In the genomic region with DNA sequence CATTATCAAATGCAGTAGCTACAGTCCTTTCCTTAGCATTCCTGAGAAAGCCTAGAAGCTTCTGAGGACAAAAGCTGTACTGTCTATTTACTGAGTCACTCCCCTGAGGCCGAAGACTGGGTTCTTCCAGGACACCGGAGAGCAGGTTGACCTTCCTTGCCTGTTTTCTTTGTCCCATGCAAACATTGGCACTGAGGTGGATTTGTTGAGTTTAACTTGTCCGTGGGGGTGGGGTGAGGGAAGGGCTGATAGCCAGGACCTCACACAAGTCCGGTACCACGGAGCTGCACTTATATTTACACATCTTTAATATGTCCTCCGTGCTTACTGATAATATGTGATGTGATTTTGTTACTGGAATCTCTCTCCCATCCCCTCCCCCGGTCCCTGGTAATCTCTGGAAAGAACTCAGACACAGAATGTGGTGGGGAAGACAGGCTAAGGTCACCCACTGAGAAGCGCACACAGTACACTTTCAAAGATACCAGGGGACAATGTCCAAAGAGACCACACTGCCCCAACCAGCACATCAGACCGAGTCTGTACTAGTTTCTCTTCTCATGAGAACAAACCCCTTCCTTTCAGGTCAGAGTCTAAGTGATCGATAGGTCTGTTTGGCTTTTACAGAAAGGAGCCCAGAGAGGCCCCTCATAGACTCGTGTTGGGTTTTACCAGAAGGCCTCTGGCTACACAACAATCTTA, we compare ENCODE assay signal across 19 mouse cellular contexts. TPM values are rescaled to one million over a fixed set of nuclear protein-coding genes. Genes with fewer than 3 reads are reported as not detected.
DNase-seq lines count a peak whose midpoint lies in the region; ATAC-seq and TF ChIP-seq lines count a peak whose summit lies in the region.
"Had no signal": no experiment of that assay in that cellular context is flagged by ENCODE, and none has a peak within 500 bp of the region (broad histone marks: within the 10 kb centered on the region; RNA-seq: fewer than 3 reads in every experiment).

No protein-coding gene starts in this region.

- peak overlapping the region; percentile 89 for H3K27ac ChIP-seq in liver, postnatal 0 days (ENCODE audit: low read depth)
- H3K27ac ChIP-seq: hindbrain, embryonic 10.5 days; midbrain, embryonic 10.5 days; neural tube, embryonic 13.5 days had no signal

- no peaks in the 10 kb centered on the region for H3K9me3 ChIP-seq in liver, postnatal 0 days (ENCODE audit: low read length)
- H3K9me3 ChIP-seq: hindbrain, embryonic 10.5 days; midbrain, embryonic 10.5 days; neural tube, embryonic 13.5 days had no signal

- TF ChIP-seq EP300 in liver, postnatal 0 days (IDR thresholded peaks at IDR 0.05; ENCODE audit: low read depth) = peak; percentile 26

- no peak for TF ChIP-seq CTCF in liver, postnatal 0 days (IDR thresholded peaks at IDR 0.05; ENCODE audit: low read depth)

- no peak overlapping the region for H3K9ac ChIP-seq in liver, postnatal 0 days (replicated peaks)
- H3K9ac ChIP-seq: neural tube, embryonic 13.5 days had no signal

- H3K4me2 ChIP-seq in liver, postnatal 0 days (ENCODE audit: low read depth, low read length) = peak overlapping the region; percentile 49
- H3K4me2 ChIP-seq: heart, embryonic 11.5 days; neural tube, embryonic 13.5 days had no signal

- no peaks in the 10 kb centered on the region for H3K27me3 ChIP-seq in liver, postnatal 0 days (ENCODE audit: insufficient read depth, low read length)
- H3K27me3 ChIP-seq: neural tube, embryonic 13.5 days had no signal

- H3K4me1 ChIP-seq in liver, postnatal 0 days (ENCODE audit: insufficient read depth) = peaks cover 16% of the 10 kb centered on the region
- H3K4me1 ChIP-seq: neural tube, embryonic 13.5 days had no signal

- H3K36me3 ChIP-seq in liver, postnatal 0 days (replicated peaks; ENCODE audit: insufficient read depth, low read length) = no peaks in the 10 kb centered on the region
- H3K36me3 ChIP-seq: hindbrain, embryonic 10.5 days; midbrain, embryonic 10.5 days; neural tube, embryonic 13.5 days had no signal

- H3K4me3 ChIP-seq in liver, postnatal 0 days (ENCODE audit: low read depth, low read length) = peak overlapping the region; percentile 1; the same call in 1 of the 2 replicates
- H3K4me3 ChIP-seq: erythroblast, embryonic 14.5 days; hindbrain, embryonic 10.5 days; midbrain, embryonic 10.5 days; neural tube, embryonic 13.5 days had no signal

- peak; percentile 45 for DNase-seq in kidney, adult 9 months
- no peak for DNase-seq in kidney, postnatal 10 days
- peak; percentile 49 for DNase-seq in Muller cell, postnatal 12 days (ENCODE audit: inconsistent ontology term)
- DNase-seq in R1 (ENCODE audit: low read depth, low spot score) = peak; percentile 63
- peak; percentile 42 for DNase-seq in liver, postnatal 0 days
- DNase-seq in layer of hippocampus, postnatal 14 days (ENCODE audit: low spot score in 2 of 2) = no peak
- DNase-seq in embryo, embryonic 10.5 days (ENCODE audit: low spot score) = no peak
- no peak for DNase-seq in frontal cortex, postnatal 25 days (ENCODE audit: low spot score in 2 of 2)
- DNase-seq: cerebellum, adult 18-20 months; gastrocnemius, postnatal 25 days; lung, postnatal 36 days; thymus, postnatal 4 days had no signal

- ATAC-seq in liver, postnatal 0 days = peak; percentile 66
- ATAC-seq: forebrain, embryonic 16.5 days had no signal

- 55% methylated on average over 11 of the region's 11 CpGs for WGBS in liver, postnatal 0 days (ENCODE audit: insufficient replicate concordance)

RNA-seq across cellular contexts. Expression of gene Pnrc1, which starts 32.5 kb away (rescaled TPM):
- 71.4 and 74.3 TPM in 2 replicates for polyA plus RNA-seq in liver, postnatal 0 days (2015; fragmentation: Nextera tagmentation; extraction: Ambion mirVana)
- 100 to 1,000 TPM in 1 of 2 experiments, 10 to 100 TPM in 1; 97.2 to 109 TPM for total RNA-seq in layer of hippocampus, postnatal 14 days (2021)

RNA-seq across cellular contexts. Expression of gene Srsf12, which starts 48.6 kb away (rescaled TPM):
- 0.04 and 0.08 TPM in 2 replicates for polyA plus RNA-seq in liver, postnatal 0 days (2015; fragmentation: Nextera tagmentation; extraction: Ambion mirVana)
- total RNA-seq in layer of hippocampus, postnatal 14 days (2021) = 10 to 100 TPM; 29.2 to 33.8 TPM
- total RNA-seq: gastrocnemius, postnatal 25 days; monocyte, adult 5-6 weeks had no signal
- polyA plus RNA-seq: erythroblast, embryonic 14.5 days had no signal

RNA-seq across cellular contexts. Expression of gene Rngtt, which starts 52.7 kb away (rescaled TPM):
- 8.6 and 9.3 TPM in 2 replicates for polyA plus RNA-seq in liver, postnatal 0 days (2015; fragmentation: Nextera tagmentation; extraction: Ambion mirVana)
- 10 to 100 TPM; 20.9 to 23.3 TPM for total RNA-seq in layer of hippocampus, postnatal 14 days (2021)

Comparison
In these comparisons a context has a peak if more than half of its experiments do, and no peak if none do; other contexts are left out.
1. DNase-seq: peak in kidney, adult 9 months (single experiment), Muller cell, postnatal 12 days (single experiment), R1 (single experiment) and liver, postnatal 0 days (single experiment); none in kidney, postnatal 10 days (single experiment), layer of hippocampus, postnatal 14 days (0 of 2), embryo, embryonic 10.5 days (single experiment) and frontal cortex, postnatal 25 days (0 of 2).